Mouse (Mus musculus) heart, adult 9 months (tissue): ENCODE measurements around the gene Hs2st1.

Experiments
- DNase-seq, 2 experiments: peaks; one replicate each; pipeline ENCODE4 v3.0.0; 2022; ENCODE audit warnings: low spot score in 2 of 2

The Hs2st1 gene

GRCm38 (mm10) chr3:144553942-144554341 lies 16.0 kb downstream of the Hs2st1 start:
- no peak for DNase-seq

GRCm38 (mm10) chr3:144551416-144551815 lies 18.6 kb downstream of the Hs2st1 start:
- no peak for DNase-seq

GRCm38 (mm10) chr3:144550659-144551058 lies 19.3 kb downstream of the Hs2st1 start:
- no peak for DNase-seq

- no peak for DNase-seq
Measured at GRCm38 (mm10) chr3:144550036-144550435, 19.9 kb downstream of the Hs2st1 start.

GRCm38 (mm10) chr3:144548186-144548845 lies 21.7 kb downstream of the Hs2st1 start:
- DNase-seq, result no peak

- no peak for DNase-seq
Measured at GRCm38 (mm10) chr3:144546490-144546889, 23.5 kb downstream of the Hs2st1 start.

GRCm38 (mm10) chr3:144545832-144546231 lies 24.1 kb downstream of the Hs2st1 start:
- no peak for DNase-seq

- no peak for DNase-seq
Measured at GRCm38 (mm10) chr3:144545152-144545551, 24.8 kb downstream of the Hs2st1 start.

GRCm38 (mm10) chr3:144541906-144542438 lies 28.0 kb downstream of the Hs2st1 start:
- no peak for DNase-seq

- no peak for DNase-seq
Measured at GRCm38 (mm10) chr3:144540805-144541204, 29.2 kb downstream of the Hs2st1 start.

- DNase-seq, result no peak
Measured at GRCm38 (mm10) chr3:144539051-144539450, 30.9 kb downstream of the Hs2st1 start.

GRCm38 (mm10) chr3:144537078-144537855 lies 32.7 kb downstream of the Hs2st1 start:
- no peak for DNase-seq

GRCm38 (mm10) chr3:144535056-144535455 lies 34.9 kb downstream of the Hs2st1 start:
- DNase-seq, result no peak

- DNase-seq, result no peak
Measured at GRCm38 (mm10) chr3:144531023-144531422, 39.0 kb downstream of the Hs2st1 start.

- no peak for DNase-seq
Measured at GRCm38 (mm10) chr3:144527918-144528317, 42.1 kb downstream of the Hs2st1 start.

- DNase-seq, result no peak
Measured at GRCm38 (mm10) chr3:144519581-144520272, 50.3 kb downstream of the Hs2st1 start.

GRCm38 (mm10) chr3:144518917-144519316 lies 51.1 kb downstream of the Hs2st1 start:
- no peak for DNase-seq

GRCm38 (mm10) chr3:144515286-144515685 lies 54.7 kb downstream of the Hs2st1 start:
- DNase-seq, result no peak

- no peak for DNase-seq
Measured at GRCm38 (mm10) chr3:144514122-144514505, 55.9 kb downstream of the Hs2st1 start.

- no peak for DNase-seq
Measured at GRCm38 (mm10) chr3:144513169-144514121, 56.5 kb downstream of the Hs2st1 start.

GRCm38 (mm10) chr3:144510724-144511123 lies 59.3 kb downstream of the Hs2st1 start:
- no peak for DNase-seq
